Mouse (Mus musculus) megakaryocyte, embryonic 14.5 days (primary cell): ENCODE data around the gene Slc25a36.

ENCODE experiments used
- FLI1 ChIP-seq: IDR thresholded peaks from 2 replicates; pipeline ENCODE4 v1.6.1; 2012; ENCODE audit warnings: low read length, inconsistent platforms, mixed read lengths
- GATA1 ChIP-seq: IDR thresholded peaks from 3 replicates; pipeline ENCODE4 v1.6.1; 2012; ENCODE audit warnings: mixed read lengths, low read length, inconsistent platforms, borderline replicate concordance

DNA sequence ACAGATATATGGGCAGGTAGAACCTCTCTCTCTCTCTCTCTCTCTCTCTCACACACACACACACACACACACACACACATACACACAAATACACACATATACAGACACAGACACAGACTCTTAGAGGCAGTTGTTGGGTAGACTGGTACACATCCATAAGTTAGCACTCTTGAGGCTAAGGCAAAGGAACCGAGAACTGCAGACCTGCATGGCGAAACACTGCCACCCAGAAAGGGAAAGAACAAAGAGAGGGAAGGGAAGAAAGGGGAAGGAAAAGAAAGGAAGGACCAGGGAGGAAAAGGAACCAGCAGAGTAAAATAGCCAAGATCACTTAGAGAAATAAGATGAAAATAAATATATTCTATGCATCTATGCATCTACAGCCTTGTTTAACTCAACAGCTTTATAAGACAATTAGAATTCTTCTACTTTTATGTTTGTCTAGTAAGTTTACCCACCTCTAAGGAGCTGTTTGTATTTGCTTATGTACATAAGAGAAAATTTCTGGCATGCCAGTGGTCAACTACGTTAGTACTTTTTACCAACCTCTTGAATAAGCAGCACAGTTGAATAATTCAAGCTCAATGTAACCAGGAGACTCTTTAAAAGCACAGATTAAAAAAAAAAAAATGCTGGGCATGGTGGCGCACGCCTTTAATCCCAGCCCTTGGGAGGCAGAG, 4.3 kb downstream of the Slc25a36 start:
- no peak for TF ChIP-seq GATA1
- TF ChIP-seq FLI1: no peak
